Mouse (Mus musculus): ENCODE data around the gene Zfhx3.
A peak's percentile ranks its signal among the peaks of the same experiment; 100 is the strongest.

Gene Zfhx3

GRCm38 (mm10) chr8:108759511-108760330 lies 817.3 kb downstream of the Zfhx3 start:
- peak; percentile 20 for DNase-seq

GRCm38 (mm10) chr8:108760745-108761144 lies 818.3 kb downstream of the Zfhx3 start:
- DNase-seq, result no peak

- no peak for DNase-seq
Observed at GRCm38 (mm10) chr8:108762567-108762966, 820.1 kb downstream of the Zfhx3 start.

- no peak for DNase-seq
Observed at GRCm38 (mm10) chr8:108764403-108765194, 822.2 kb downstream of the Zfhx3 start.

- DNase-seq, result no peak
Observed at GRCm38 (mm10) chr8:108766102-108766501, 823.7 kb downstream of the Zfhx3 start.

DNA sequence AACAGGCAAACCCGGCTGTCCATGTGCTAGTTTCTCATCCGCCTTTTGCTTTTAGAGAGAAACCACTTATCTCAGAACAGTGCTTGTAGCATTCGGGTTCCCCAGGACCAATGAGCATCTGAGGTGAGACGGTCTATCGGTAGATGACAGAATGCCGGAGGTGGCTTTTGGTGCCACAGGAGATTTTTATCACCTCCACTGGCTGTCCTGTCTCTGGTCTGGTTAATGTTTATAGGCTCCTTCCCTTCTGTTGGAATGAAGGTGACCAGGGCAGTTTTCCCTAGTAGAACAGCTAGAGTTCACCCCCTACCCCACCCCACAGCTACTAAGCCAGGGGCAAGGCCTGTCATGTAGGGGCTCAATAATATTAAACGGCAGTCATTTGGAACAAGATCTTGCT lies 825.6 kb downstream of the Zfhx3 start:
- DNase-seq, result no peak

GRCm38 (mm10) chr8:108770334-108770733 lies 827.9 kb downstream of the Zfhx3 start:
- no peak for DNase-seq

- no peak for DNase-seq
Observed at GRCm38 (mm10) chr8:108773436-108773835, 831.0 kb downstream of the Zfhx3 start.

- DNase-seq, result no peak
Observed at GRCm38 (mm10) chr8:108778063-108778462, 835.6 kb downstream of the Zfhx3 start.

DNA sequence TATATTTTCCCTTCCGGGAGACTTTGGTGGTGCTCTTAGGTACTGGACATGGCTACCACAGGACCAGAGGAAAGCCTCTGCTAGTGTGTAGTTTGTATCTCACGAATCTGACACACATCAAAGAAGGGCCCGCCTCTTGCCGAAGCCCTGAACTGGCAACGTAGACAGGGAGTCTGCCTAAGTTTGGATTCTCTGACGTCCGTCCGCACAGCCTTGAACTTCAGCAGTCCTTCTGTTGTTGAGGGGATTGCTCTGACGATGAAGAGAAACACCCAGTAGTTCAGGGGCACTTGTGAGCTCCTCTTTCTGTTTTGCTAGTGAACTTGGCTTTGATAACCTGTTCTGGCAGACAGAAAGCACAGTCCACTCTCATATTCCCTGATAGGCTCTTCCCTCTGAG lies 836.1 kb downstream of the Zfhx3 start:
- no peak for DNase-seq

GRCm38 (mm10) chr8:108780766-108781165 lies 838.3 kb downstream of the Zfhx3 start:
- no peak for DNase-seq

- no peak for DNase-seq
Observed at GRCm38 (mm10) chr8:108781192-108781591, 838.7 kb downstream of the Zfhx3 start.

DNA sequence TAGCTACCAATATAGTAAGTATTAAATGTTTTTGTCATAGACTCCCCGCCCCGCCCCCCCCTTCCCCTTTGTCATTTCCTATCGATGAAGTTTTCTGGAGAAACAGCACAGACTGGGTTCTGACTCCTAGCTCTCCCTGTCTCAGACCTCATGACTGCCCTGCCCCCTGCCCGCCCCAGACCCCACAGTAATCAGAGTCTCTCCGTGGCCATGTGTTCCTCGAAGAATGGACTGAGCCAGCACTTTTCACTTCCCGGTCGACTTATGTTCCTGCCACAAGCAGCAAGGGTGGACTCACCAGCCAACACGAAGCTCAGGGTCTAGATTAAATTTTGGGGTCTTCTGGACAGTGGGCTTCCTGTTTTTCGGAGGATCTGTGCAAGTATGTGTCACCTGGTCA lies 840.7 kb downstream of the Zfhx3 start:
- DNase-seq, result no peak

DNA sequence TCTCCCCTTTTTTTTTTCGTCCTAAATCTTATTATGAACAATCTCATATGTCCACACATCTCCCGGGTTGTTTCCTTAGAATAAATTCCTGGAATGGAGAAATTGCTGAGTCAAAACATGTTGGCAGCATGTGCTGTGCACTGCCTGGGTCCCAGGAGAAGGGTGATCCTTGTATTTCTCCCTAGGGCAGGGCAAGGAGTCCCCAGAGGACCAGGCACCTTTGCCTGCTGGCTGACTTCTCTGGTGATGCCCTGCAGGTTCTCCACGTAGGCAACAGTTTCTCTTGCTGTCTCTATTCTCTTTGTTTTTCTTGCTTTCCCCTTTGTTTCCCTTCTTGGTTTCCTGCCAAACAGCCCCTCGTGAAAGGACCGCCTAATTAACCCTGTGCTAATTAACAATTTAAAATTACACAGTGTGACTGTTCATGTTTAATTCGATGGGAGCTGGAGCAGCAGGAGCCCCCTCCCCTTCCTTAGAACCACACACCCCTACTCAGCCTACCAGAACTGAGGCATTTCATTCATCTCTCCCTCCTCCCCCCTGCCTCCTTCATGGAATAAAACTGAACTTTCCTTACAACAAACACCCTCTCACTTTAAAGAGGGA lies 845.8 kb downstream of the Zfhx3 start:
- DNase-seq, result no peak

GRCm38 (mm10) chr8:108788762-108789157 lies 846.3 kb downstream of the Zfhx3 start:
- no peak for DNase-seq

DNA sequence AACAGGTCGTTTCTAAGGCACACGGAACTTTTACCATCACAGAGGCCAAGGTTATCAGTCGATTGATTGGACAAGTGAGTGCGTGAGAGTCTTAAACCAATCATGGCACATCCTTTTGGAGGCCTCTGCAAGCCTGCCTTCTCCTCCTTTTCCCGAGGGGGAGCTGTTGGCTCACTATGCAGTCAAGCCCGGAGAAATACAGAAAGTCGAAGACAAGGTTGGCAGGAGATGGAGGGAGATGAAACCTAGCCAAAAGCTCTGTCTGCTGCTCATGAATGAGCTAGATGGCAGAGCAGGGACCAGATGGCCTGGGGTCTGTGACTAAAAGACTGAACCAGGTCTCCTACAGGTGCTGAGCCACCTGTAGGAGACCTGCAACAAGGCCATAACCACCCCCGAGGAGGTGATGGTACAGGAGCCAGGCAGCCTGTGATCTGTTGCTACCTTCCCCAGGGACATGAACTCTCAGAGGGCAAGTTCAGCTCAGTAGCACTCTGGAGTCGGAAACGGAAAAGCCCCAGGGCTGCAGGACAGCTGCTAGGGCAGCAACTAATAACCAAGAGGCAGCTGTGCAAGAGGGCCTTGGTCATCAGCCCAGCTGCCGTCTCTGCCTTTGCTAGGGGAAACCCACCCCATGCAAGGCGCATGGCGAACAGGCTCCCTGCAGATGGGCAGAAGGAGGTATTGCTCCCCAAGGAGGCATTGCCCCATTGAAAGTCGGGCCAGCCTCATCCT lies 848.3 kb downstream of the Zfhx3 start:
- peak; percentile 51 for DNase-seq

GRCm38 (mm10) chr8:108796076-108796475 lies 853.6 kb downstream of the Zfhx3 start:
- no peak for DNase-seq

GRCm38 (mm10) chr8:108796882-108797281 lies 854.4 kb downstream of the Zfhx3 start:
- DNase-seq, result no peak

DNA sequence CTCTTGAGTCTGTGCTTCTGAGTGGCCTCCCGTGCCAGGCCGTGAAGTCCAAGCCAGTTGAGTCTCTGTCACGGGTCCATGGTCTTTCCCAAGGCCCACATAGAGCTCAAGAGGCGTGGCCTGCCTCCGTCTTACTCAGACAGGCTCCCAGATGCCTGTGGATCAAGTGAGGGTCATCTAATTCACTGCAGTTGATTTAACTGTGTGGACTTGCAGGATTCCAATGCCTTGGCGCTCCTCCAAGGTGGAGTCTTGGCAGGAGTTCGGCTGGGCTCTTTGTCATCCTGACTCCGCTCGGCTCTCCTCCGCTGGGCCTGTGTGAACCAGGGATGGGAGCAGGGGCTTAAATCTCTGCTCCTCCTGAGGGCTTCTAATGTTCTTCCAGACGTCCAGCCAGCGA lies 855.6 kb downstream of the Zfhx3 start:
- peak; percentile 17 for DNase-seq

- DNase-seq, result no peak
Observed at GRCm38 (mm10) chr8:108799250-108799649, 856.8 kb downstream of the Zfhx3 start.

GRCm38 (mm10) chr8:108800357-108800756 lies 857.9 kb downstream of the Zfhx3 start:
- DNase-seq, result no peak

GRCm38 (mm10) chr8:108803017-108803416 lies 860.6 kb downstream of the Zfhx3 start:
- no peak for DNase-seq

DNA sequence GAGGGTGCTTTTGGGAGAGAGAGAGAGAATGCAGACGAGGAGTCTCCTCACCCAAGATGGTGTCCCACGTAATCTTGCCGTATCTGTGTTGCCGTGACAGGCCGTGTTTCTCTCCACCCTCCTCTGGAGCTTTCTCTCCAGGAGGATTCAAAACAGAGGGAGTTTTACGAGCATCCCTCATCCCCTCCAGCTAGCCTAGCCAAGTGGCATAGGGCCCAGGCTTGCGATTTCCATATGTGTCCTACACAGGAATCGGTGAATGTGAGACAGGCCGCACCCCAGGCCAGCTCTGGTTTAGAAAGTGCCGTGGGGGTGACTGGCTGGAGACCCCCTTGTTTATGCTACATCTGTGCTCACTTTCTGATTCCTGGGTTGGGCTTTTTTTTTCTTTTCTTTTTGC lies 869.2 kb downstream of the Zfhx3 start:
- DNase-seq, result no peak
